Mouse (Mus musculus): ENCODE results near the gene Ssbp3.

GRCm38 (mm10) chr4:106961321-106961720, 50.8 kb downstream of the Ssbp3 start:
- no peak for TF ChIP-seq CTCF (IDR thresholded peaks at IDR 0.05; ENCODE audit: insufficient read depth, low read length)
- TF ChIP-seq POLR2A (IDR thresholded peaks at IDR 0.05; ENCODE audit: borderline replicate concordance, extremely low read depth, low read depth, low read length) = no peak

All from lung, adult 2 months (tissue).